Mouse (Mus musculus): Measurements from ENCODE around the gene Acy3. TPM values are rescaled to one million over a fixed set of nuclear protein-coding genes. Genes with fewer than 3 reads are reported as not detected.

Gene Acy3
- polyA plus RNA-seq, 1 experiment from 2014 or later = 2.5 TPM

DNA sequence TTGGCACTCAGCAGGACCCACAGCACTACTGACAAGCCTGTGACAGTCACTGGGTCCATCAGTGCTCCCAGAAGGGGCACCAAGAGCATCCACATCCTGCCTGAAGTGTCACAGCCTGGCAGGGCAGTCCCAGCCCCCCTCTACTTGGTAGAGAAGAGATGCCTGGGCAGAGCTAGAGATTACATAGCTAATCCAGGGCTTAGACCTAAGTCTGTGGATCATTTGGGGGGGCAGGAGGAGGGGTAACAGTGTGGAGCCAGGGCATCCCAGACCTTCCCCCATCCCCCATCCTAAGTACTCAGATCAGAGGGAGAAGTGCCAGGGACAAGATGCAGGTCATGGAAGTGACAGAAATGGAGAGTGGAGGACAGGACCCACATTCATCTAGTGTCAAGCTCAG, 28.4 kb downstream of the Acy3 start:
- H3K4me1 ChIP-seq (replicated peaks; ENCODE audit: control insufficient read depth, insufficient read depth, low read length) = peaks cover 3% of the 10 kb centered on the region; the same call in 1 of the 2 replicates
- no peaks in the 10 kb centered on the region for H3K9me3 ChIP-seq (ENCODE audit: control insufficient read depth, low read length)
- H3K4me3 ChIP-seq (ENCODE audit: low read depth, low read length) = no peak overlapping the region
- H3K27me3 ChIP-seq (ENCODE audit: control insufficient read depth, insufficient read depth, low read length) = no peaks in the 10 kb centered on the region
- no peak overlapping the region for H3K9ac ChIP-seq (ENCODE audit: low read depth, low read length)
- H3K4me2 ChIP-seq (replicated peaks; ENCODE audit: low read depth, low read length) = no peak overlapping the region
- DNase-seq (ENCODE audit: low spot score) (no peak), ATAC-seq (ENCODE audit: low FRiP score) (no peak)
- H3K36me3 ChIP-seq (ENCODE audit: control insufficient read depth, insufficient read depth, low read length) = no peaks in the 10 kb centered on the region; the same call in 1 of the 2 replicates
- no peak overlapping the region for H3K27ac ChIP-seq (ENCODE audit: low read depth, low read length)

DNA sequence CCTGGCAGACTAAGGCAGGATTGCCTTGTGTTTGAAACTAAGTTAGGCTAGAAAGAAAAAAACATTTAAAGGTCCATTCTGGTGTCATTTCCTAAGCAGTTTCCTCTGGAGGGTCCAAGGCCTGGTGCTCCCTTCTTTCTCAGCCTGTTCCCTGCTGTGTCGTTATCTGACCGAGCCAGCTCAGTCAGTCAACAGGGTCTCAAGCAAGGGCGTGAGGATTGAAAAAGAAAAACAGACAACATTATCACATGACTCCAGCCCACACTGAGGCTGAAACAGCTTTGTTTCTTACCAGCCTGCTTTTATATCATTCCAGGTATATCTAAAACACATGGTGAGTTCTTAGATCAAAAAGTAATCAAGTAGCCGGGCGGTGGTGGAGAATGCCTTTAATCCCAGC, 29.3 kb downstream of the Acy3 start:
- H3K9ac ChIP-seq (ENCODE audit: low read depth, low read length) = no peak overlapping the region
- H3K36me3 ChIP-seq (ENCODE audit: control insufficient read depth, insufficient read depth, low read length) = no peaks in the 10 kb centered on the region
- DNase-seq (ENCODE audit: low spot score) (no peak), ATAC-seq (ENCODE audit: low FRiP score) (no peak)
- no peaks in the 10 kb centered on the region for H3K27me3 ChIP-seq (ENCODE audit: control insufficient read depth, insufficient read depth, low read length)
- H3K4me3 ChIP-seq (ENCODE audit: low read depth, low read length) = no peak overlapping the region
- H3K4me2 ChIP-seq (replicated peaks; ENCODE audit: low read depth, low read length) = no peak overlapping the region
- peaks cover 3% of the 10 kb centered on the region; the same call in 1 of the 2 replicates for H3K4me1 ChIP-seq (replicated peaks; ENCODE audit: control insufficient read depth, insufficient read depth, low read length)
- H3K27ac ChIP-seq (ENCODE audit: low read depth, low read length) = no peak overlapping the region
- 57% methylated on average over 5 of the region's 5 CpGs for WGBS
- no peaks in the 10 kb centered on the region for H3K9me3 ChIP-seq (ENCODE audit: control insufficient read depth, low read length)

GRCm38 (mm10) chr19:4017921-4018587, 31.7 kb downstream of the Acy3 start:
- no peak for ATAC-seq (ENCODE audit: low FRiP score)
- no peaks in the 10 kb centered on the region for H3K9me3 ChIP-seq (ENCODE audit: control insufficient read depth, low read length)
- H3K36me3 ChIP-seq (ENCODE audit: control insufficient read depth, insufficient read depth, low read length) = no peaks in the 10 kb centered on the region
- H3K27me3 ChIP-seq (ENCODE audit: control insufficient read depth, insufficient read depth, low read length) = no peaks in the 10 kb centered on the region
- no peak overlapping the region for H3K4me3 ChIP-seq (ENCODE audit: low read depth, low read length)
- DNase-seq (ENCODE audit: low spot score) = no peak
- WGBS = 70% methylated on average over 10 of the region's 10 CpGs
- H3K4me2 ChIP-seq (replicated peaks; ENCODE audit: low read depth, low read length) = no peak overlapping the region
- no peak overlapping the region for H3K27ac ChIP-seq (ENCODE audit: low read depth, low read length)
- no peak overlapping the region for H3K9ac ChIP-seq (ENCODE audit: low read depth, low read length)
- no peaks in the 10 kb centered on the region for H3K4me1 ChIP-seq (replicated peaks; ENCODE audit: control insufficient read depth, insufficient read depth, low read length)

GRCm38 (mm10) chr19:4018743-4019583, 32.6 kb downstream of the Acy3 start:
- DNase-seq (ENCODE audit: low spot score) = peak; percentile 71
- peak; percentile 35; the same call in 1 of the 2 replicates for ATAC-seq (ENCODE audit: low FRiP score)
- WGBS = 37% methylated on average over 18 of the region's 18 CpGs

DNA sequence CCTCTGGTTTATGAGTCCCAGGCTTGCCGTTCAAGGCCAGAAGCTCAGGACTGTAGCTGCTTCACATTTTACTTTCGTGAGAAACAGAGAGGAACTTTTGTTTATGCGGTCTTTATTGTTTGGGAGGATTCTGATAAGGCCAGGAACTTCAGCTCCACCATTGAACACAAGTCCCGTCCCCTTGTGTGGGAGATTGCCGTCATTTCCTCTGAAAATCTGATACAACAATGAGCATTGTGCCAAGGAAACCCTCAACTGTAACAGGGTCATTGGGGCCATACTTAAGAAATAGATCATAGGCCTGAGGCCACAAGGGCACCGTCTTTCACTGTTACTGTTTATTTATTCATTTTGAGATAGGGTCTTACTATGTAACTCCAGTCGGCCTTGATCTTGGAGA, 36.8 kb downstream of the Acy3 start:
- Histone ChIP-seq H3K27ac (ENCODE audit: low read depth, low read length) (no peak overlapping the region), H3K4me3 (ENCODE audit: low read depth, low read length) (no peak overlapping the region), H3K4me2 (replicated peaks; ENCODE audit: low read depth, low read length) (no peak overlapping the region), H3K4me1 (replicated peaks; ENCODE audit: control insufficient read depth, insufficient read depth, low read length) (no peaks in the 10 kb centered on the region), H3K9ac (ENCODE audit: low read depth, low read length) (no peak overlapping the region), H3K9me3 (ENCODE audit: control insufficient read depth, low read length) (no peaks in the 10 kb centered on the region), H3K27me3 (ENCODE audit: control insufficient read depth, insufficient read depth, low read length) (no peaks in the 10 kb centered on the region), H3K36me3 (ENCODE audit: control insufficient read depth, insufficient read depth, low read length) (no peaks in the 10 kb centered on the region)
- DNase-seq (ENCODE audit: low spot score) (no peak), ATAC-seq (ENCODE audit: low FRiP score) (no peak)
- WGBS = 83% methylated on average over 7 of the region's 7 CpGs

More at GRCm38 (mm10) chr19:4018743-4019583, 32.6 kb downstream of the Acy3 start:
- H3K9me3 ChIP-seq (ENCODE audit: control insufficient read depth, low read length) = no peaks in the 10 kb centered on the region
- no peak overlapping the region for H3K27ac ChIP-seq (ENCODE audit: low read depth, low read length)
- no peak overlapping the region for H3K4me3 ChIP-seq (ENCODE audit: low read depth, low read length)
- H3K4me1 ChIP-seq (replicated peaks; ENCODE audit: control insufficient read depth, insufficient read depth, low read length) = no peaks in the 10 kb centered on the region
- H3K9ac ChIP-seq (ENCODE audit: low read depth, low read length) = no peak overlapping the region
- H3K36me3 ChIP-seq (ENCODE audit: control insufficient read depth, insufficient read depth, low read length) = no peaks in the 10 kb centered on the region
- no peaks in the 10 kb centered on the region for H3K27me3 ChIP-seq (ENCODE audit: control insufficient read depth, insufficient read depth, low read length)
- no peak overlapping the region for H3K4me2 ChIP-seq (replicated peaks; ENCODE audit: low read depth, low read length)

DNA sequence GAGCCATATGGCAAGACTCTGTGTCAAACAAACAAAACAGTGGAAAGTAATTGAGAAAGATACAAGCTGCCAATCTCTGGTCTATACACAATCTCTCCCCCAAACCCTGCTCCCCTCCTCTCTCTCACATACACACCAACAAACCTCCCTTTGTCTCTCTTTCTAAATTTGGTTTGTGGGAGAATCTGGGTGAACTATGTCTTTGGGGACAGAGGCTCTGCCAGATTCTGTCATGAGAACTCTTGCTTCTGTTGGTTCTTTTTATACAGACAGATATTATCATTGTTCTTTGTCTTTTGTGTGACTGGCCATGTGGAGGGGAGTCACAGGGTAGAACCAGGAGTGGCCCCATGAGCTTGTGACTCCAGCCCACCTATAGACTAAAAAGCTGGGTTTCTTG, 41.2 kb downstream of the Acy3 start:
- H3K27ac ChIP-seq (ENCODE audit: low read depth, low read length) = no peak overlapping the region
- H3K36me3 ChIP-seq (ENCODE audit: control insufficient read depth, insufficient read depth, low read length) = no peaks in the 10 kb centered on the region
- no peak for ATAC-seq (ENCODE audit: low FRiP score)
- no peaks in the 10 kb centered on the region for H3K9me3 ChIP-seq (ENCODE audit: control insufficient read depth, low read length)
- H3K27me3 ChIP-seq (ENCODE audit: control insufficient read depth, insufficient read depth, low read length) = no peaks in the 10 kb centered on the region
- H3K4me2 ChIP-seq (replicated peaks; ENCODE audit: low read depth, low read length) = no peak overlapping the region
- no peaks in the 10 kb centered on the region for H3K4me1 ChIP-seq (replicated peaks; ENCODE audit: control insufficient read depth, insufficient read depth, low read length)
- H3K4me3 ChIP-seq (ENCODE audit: low read depth, low read length) = no peak overlapping the region
- H3K9ac ChIP-seq (ENCODE audit: low read depth, low read length) = no peak overlapping the region
- DNase-seq (ENCODE audit: low spot score) = no peak

DNA sequence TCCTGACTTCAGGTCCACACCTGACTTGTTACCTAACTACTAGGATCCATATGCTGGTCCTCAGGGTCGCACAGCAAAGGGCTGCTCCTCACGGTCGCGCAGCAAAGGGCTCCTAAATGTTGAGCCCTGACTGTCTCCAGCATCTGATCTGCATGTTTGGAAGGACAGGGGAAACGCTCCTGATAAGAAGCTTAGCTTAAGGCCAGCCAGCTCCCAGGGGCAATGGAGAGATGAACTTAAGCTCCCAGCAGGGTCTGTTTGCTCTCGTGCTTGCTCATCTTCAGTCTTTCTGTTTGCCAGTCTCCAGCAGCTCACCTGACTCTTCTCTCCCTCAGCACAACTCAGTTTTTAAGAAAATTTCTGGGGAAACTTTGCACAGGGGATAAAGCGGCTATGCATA, 46.3 kb downstream of the Acy3 start:
- no peak overlapping the region for H3K4me2 ChIP-seq (replicated peaks; ENCODE audit: low read depth, low read length)
- no peaks in the 10 kb centered on the region for H3K4me1 ChIP-seq (replicated peaks; ENCODE audit: control insufficient read depth, insufficient read depth, low read length)
- H3K27ac ChIP-seq (ENCODE audit: low read depth, low read length) = no peak overlapping the region
- no peak for DNase-seq (ENCODE audit: low spot score)
- 50% methylated on average over 7 of the region's 7 CpGs for WGBS
- ATAC-seq (ENCODE audit: low FRiP score) = no peak
- H3K9ac ChIP-seq (ENCODE audit: low read depth, low read length) = no peak overlapping the region
- no peak overlapping the region for H3K4me3 ChIP-seq (ENCODE audit: low read depth, low read length)
- H3K36me3 ChIP-seq (ENCODE audit: control insufficient read depth, insufficient read depth, low read length) = no peaks in the 10 kb centered on the region
- H3K9me3 ChIP-seq (ENCODE audit: control insufficient read depth, low read length) = no peaks in the 10 kb centered on the region
- no peaks in the 10 kb centered on the region for H3K27me3 ChIP-seq (ENCODE audit: control insufficient read depth, insufficient read depth, low read length)

GRCm38 (mm10) chr19:4033298-4033697, 46.9 kb downstream of the Acy3 start:
- Histone ChIP-seq H3K9ac (ENCODE audit: low read depth, low read length) (no peak overlapping the region), H3K9me3 (ENCODE audit: control insufficient read depth, low read length) (no peaks in the 10 kb centered on the region), H3K4me3 (ENCODE audit: low read depth, low read length) (no peak overlapping the region), H3K4me2 (replicated peaks; ENCODE audit: low read depth, low read length) (no peak overlapping the region), H3K36me3 (ENCODE audit: control insufficient read depth, insufficient read depth, low read length) (no peaks in the 10 kb centered on the region), H3K4me1 (replicated peaks; ENCODE audit: control insufficient read depth, insufficient read depth, low read length) (no peaks in the 10 kb centered on the region), H3K27me3 (ENCODE audit: control insufficient read depth, insufficient read depth, low read length) (no peaks in the 10 kb centered on the region), H3K27ac (ENCODE audit: low read depth, low read length) (no peak overlapping the region)
- no peak for DNase-seq (ENCODE audit: low spot score)
- WGBS = 73% methylated on average over 3 of the region's 3 CpGs
- ATAC-seq (ENCODE audit: low FRiP score) = no peak

GRCm38 (mm10) chr19:4033742-4034141, 47.4 kb downstream of the Acy3 start:
- 78% methylated on average over 5 of the region's 5 CpGs for WGBS
- no peak overlapping the region for H3K4me2 ChIP-seq (replicated peaks; ENCODE audit: low read depth, low read length)

More at GRCm38 (mm10) chr19:4033742-4034141, 47.4 kb downstream of the Acy3 start:
- Histone ChIP-seq H3K4me3 (ENCODE audit: low read depth, low read length) (no peak overlapping the region), H3K27ac (ENCODE audit: low read depth, low read length) (no peak overlapping the region), H3K9me3 (ENCODE audit: control insufficient read depth, low read length) (no peaks in the 10 kb centered on the region), H3K27me3 (ENCODE audit: control insufficient read depth, insufficient read depth, low read length) (no peaks in the 10 kb centered on the region), H3K9ac (ENCODE audit: low read depth, low read length) (no peak overlapping the region), H3K4me1 (replicated peaks; ENCODE audit: control insufficient read depth, insufficient read depth, low read length) (no peaks in the 10 kb centered on the region), H3K36me3 (ENCODE audit: control insufficient read depth, insufficient read depth, low read length) (no peaks in the 10 kb centered on the region)
- ATAC-seq (ENCODE audit: low FRiP score) (no peak), DNase-seq (ENCODE audit: low spot score) (no peak)

All from hindbrain, embryonic 11.5 days (tissue).